Mouse (Mus musculus) layer of hippocampus, adult 2 months (tissue): Measurements from ENCODE around the gene Srrm4. TPM values are rescaled to one million over a fixed set of nuclear protein-coding genes. Genes with fewer than 3 reads are reported as not detected.

ENCODE experiments used
- DNase-seq, 2 experiments: peaks; one replicate each; pipeline ENCODE4 v3.0.0; 2022; ENCODE audit warnings: low spot score in 2 of 2
- H3K27ac ChIP-seq: fragments of 200-600 bp; 2 replicates; pipeline ENCODE4 v1.8.1; 2022
- H3K4me3 ChIP-seq: fragments of 200-600 bp; 2 replicates; pipeline ENCODE4 v1.8.1; 2022; ENCODE audit warnings: mild to moderate bottlenecking
- CTCF ChIP-seq: fragments of 200-600 bp; conservative IDR thresholded peaks from 2 replicates; pipeline ENCODE4 v1.8.1; 2022; ENCODE audit warnings: antibody characterized with exemption, mild to moderate bottlenecking, moderate library complexity
- total RNA-seq, 2 experiments: library from RNA; stranded (reverse); gene quantifications; 2 replicates each; pipeline ENCODE4 v1.2.3; 2021

Srrm4 gene
- total RNA-seq, 2 experiments from 2014 or later, result 29.4 to 29.9 TPM

- TF ChIP-seq CTCF, result peak; percentile 70
- Histone ChIP-seq H3K4me3 (no peak overlapping the region), H3K27ac (no peak overlapping the region)
- DNase-seq, result no peak
Observed at GRCm38 (mm10) chr5:116461354-116462042, 130.1 kb downstream of the Srrm4 start.

- no peak for TF ChIP-seq CTCF
- peak; percentile 41 to 63 for DNase-seq
- no peak overlapping the region for H3K4me3 ChIP-seq
- H3K27ac ChIP-seq, result no peak overlapping the region
Observed at GRCm38 (mm10) chr5:116459970-116460369, 131.6 kb downstream of the Srrm4 start.

GRCm38 (mm10) chr5:116457791-116458190 is 133.8 kb downstream of the Srrm4 start:
- H3K27ac ChIP-seq, result no peak overlapping the region
- DNase-seq, result no peak
- no peak for TF ChIP-seq CTCF
- H3K4me3 ChIP-seq, result no peak overlapping the region

- Histone ChIP-seq H3K4me3 (no peak overlapping the region), H3K27ac (no peak overlapping the region)
- DNase-seq, result no peak
- TF ChIP-seq CTCF, result no peak
Observed at GRCm38 (mm10) chr5:116456796-116457515, 134.7 kb downstream of the Srrm4 start.

GRCm38 (mm10) chr5:116453401-116453851 is 138.2 kb downstream of the Srrm4 start:
- Histone ChIP-seq H3K4me3 (peak overlapping the region; percentile 39), H3K27ac (peak overlapping the region; percentile 36; the same call in 1 of the 2 replicates)
- DNase-seq, result peak in 1 of 2 experiments; percentile 56
- TF ChIP-seq CTCF, result peak; percentile 78

GRCm38 (mm10) chr5:116450901-116451300 is 140.7 kb downstream of the Srrm4 start:
- no peak for TF ChIP-seq CTCF
- no peak for DNase-seq
- Histone ChIP-seq H3K27ac (no peak overlapping the region), H3K4me3 (no peak overlapping the region)

- Histone ChIP-seq H3K27ac (no peak overlapping the region), H3K4me3 (no peak overlapping the region)
- no peak for TF ChIP-seq CTCF
- no peak for DNase-seq
Observed at GRCm38 (mm10) chr5:116449522-116450225, 141.9 kb downstream of the Srrm4 start.

- Histone ChIP-seq H3K27ac (peak overlapping the region; percentile 39; the same call in 1 of the 2 replicates), H3K4me3 (no peak overlapping the region)
- TF ChIP-seq CTCF, result no peak
- DNase-seq, result peak in 1 of 2 experiments; percentile 43
Observed at GRCm38 (mm10) chr5:116448409-116449191, 143.0 kb downstream of the Srrm4 start.

- no peak for TF ChIP-seq CTCF
- DNase-seq, result no peak
- Histone ChIP-seq H3K4me3 (no peak overlapping the region), H3K27ac (peak overlapping the region; percentile 51; the same call in 1 of the 2 replicates)
Observed at GRCm38 (mm10) chr5:116447821-116448350, 143.7 kb downstream of the Srrm4 start.

GRCm38 (mm10) chr5:116446552-116446951 is 145.1 kb downstream of the Srrm4 start:
- no peak overlapping the region; the same call in 1 of the 2 replicates for H3K4me3 ChIP-seq
- peak overlapping the region; percentile 78; the same call in 1 of the 2 replicates for H3K27ac ChIP-seq
- TF ChIP-seq CTCF, result no peak
- peak in 1 of 2 experiments; percentile 55 for DNase-seq

GRCm38 (mm10) chr5:116445634-116446367 is 145.8 kb downstream of the Srrm4 start:
- Histone ChIP-seq H3K4me3 (no peak overlapping the region), H3K27ac (peak overlapping the region; percentile 78; the same call in 1 of the 2 replicates)
- TF ChIP-seq CTCF, result no peak
- DNase-seq, result no peak
